ENCODE assay signal across 12 mouse cellular contexts in genomic region chr19:45745344-45746152, GRCm38 (mm10). TPM values are rescaled to one million over a fixed set of nuclear protein-coding genes. Genes with fewer than 3 reads are reported as not detected.
A peak's percentile ranks its signal among the peaks of the same experiment; 100 is the strongest.
DNase-seq lines count a peak whose midpoint lies in the region; ATAC-seq and TF ChIP-seq lines count a peak whose summit lies in the region.
"Had no signal": no experiment of that assay in that cellular context is flagged by ENCODE, and none has a peak within 500 bp of the region (broad histone marks: within the 10 kb centered on the region; RNA-seq: fewer than 3 reads in every experiment).

No protein-coding gene starts in this region.

- no peak for TF ChIP-seq CTCF in kidney, postnatal 0 days (IDR thresholded peaks at IDR 0.05; ENCODE audit: low read depth)

- H3K36me3 ChIP-seq in forebrain, embryonic 11.5 days (ENCODE audit: control insufficient read depth, insufficient read depth, low read length): no peaks in the 10 kb centered on the region
- H3K36me3 ChIP-seq in forebrain, embryonic 15.5 days: no peaks in the 10 kb centered on the region; the same call in 1 of the 2 replicates
- H3K36me3 ChIP-seq in kidney, postnatal 0 days (ENCODE audit: insufficient read depth, low read length): no peaks in the 10 kb centered on the region
- H3K36me3 ChIP-seq in embryonic facial prominence, embryonic 10.5 days (replicated peaks): peaks cover 1% of the 10 kb centered on the region; the same call in 1 of the 2 replicates
- H3K36me3 ChIP-seq in limb, embryonic 12.5 days: peaks cover 4% of the 10 kb centered on the region; the same call in 1 of the 2 replicates
- H3K36me3 ChIP-seq: midbrain, embryonic 12.5 days had no signal

- H3K27me3 ChIP-seq in forebrain, embryonic 11.5 days (ENCODE audit: control insufficient read depth, insufficient read depth, low read length): peaks cover 64% of the 10 kb centered on the region
- H3K27me3 ChIP-seq in forebrain, embryonic 15.5 days: peaks cover 59% of the 10 kb centered on the region
- peaks cover 30% of the 10 kb centered on the region; the same call in 1 of the 2 replicates for H3K27me3 ChIP-seq in kidney, postnatal 0 days (ENCODE audit: insufficient read depth, low read length)
- H3K27me3 ChIP-seq in embryonic facial prominence, embryonic 10.5 days (replicated peaks; ENCODE audit: low read depth, poor library complexity, severe bottlenecking): peaks cover 74% of the 10 kb centered on the region
- H3K27me3 ChIP-seq in limb, embryonic 12.5 days: peaks cover 66% of the 10 kb centered on the region

- no peak overlapping the region for H3K4me3 ChIP-seq in forebrain, embryonic 11.5 days (ENCODE audit: low read depth, low read length)
- H3K4me3 ChIP-seq in forebrain, embryonic 15.5 days: no peak overlapping the region
- 0 out of 2 replicates have a peak overlapping the region, but pooled peaks have one; percentile 4 for H3K4me3 ChIP-seq in kidney, postnatal 0 days (replicated peaks; ENCODE audit: low read depth, low read length)
- peak overlapping the region; percentile 34 for H3K4me3 ChIP-seq in embryonic facial prominence, embryonic 10.5 days
- peak overlapping the region; percentile 11; the same call in 1 of the 2 replicates for H3K4me3 ChIP-seq in limb, embryonic 12.5 days (replicated peaks)
- H3K4me3 ChIP-seq: midbrain, embryonic 12.5 days had no signal

- H3K27ac ChIP-seq in forebrain, embryonic 11.5 days (ENCODE audit: low read depth, low read length): no peak overlapping the region
- H3K27ac ChIP-seq in forebrain, embryonic 15.5 days (replicated peaks): no peak overlapping the region
- H3K27ac ChIP-seq in kidney, postnatal 0 days: no peak overlapping the region
- H3K27ac ChIP-seq in embryonic facial prominence, embryonic 10.5 days (replicated peaks): no peak overlapping the region
- no peak overlapping the region for H3K27ac ChIP-seq in limb, embryonic 12.5 days
- H3K27ac ChIP-seq: midbrain, embryonic 12.5 days had no signal

- no peak overlapping the region for H3K9ac ChIP-seq in forebrain, embryonic 11.5 days (ENCODE audit: low read length)
- no peak overlapping the region for H3K9ac ChIP-seq in forebrain, embryonic 15.5 days (replicated peaks)
- H3K9ac ChIP-seq in kidney, postnatal 0 days (ENCODE audit: low read depth, low read length): no peak overlapping the region
- no peak overlapping the region for H3K9ac ChIP-seq in limb, embryonic 12.5 days (replicated peaks)
- H3K9ac ChIP-seq: midbrain, embryonic 12.5 days had no signal

- DNase-seq in forebrain, embryonic 11.5 days (ENCODE audit: low spot score): peak; percentile 63
- DNase-seq in kidney, postnatal 0 days (ENCODE audit: low spot score): no peak
- no peak for DNase-seq in kidney, adult 8-10 months
- peak; percentile 52 for DNase-seq in embryonic facial prominence, embryonic 10.5 days (ENCODE audit: low spot score)
- DNase-seq in retina, postnatal 1 day: no peak
- DNase-seq in left cerebral cortex, postnatal 14 days (ENCODE audit: low spot score in 2 of 2): no peak

- peaks cover 33% of the 10 kb centered on the region for H3K4me1 ChIP-seq in forebrain, embryonic 11.5 days (replicated peaks; ENCODE audit: control insufficient read depth, insufficient read depth, low read length)
- peaks cover 56% of the 10 kb centered on the region for H3K4me1 ChIP-seq in forebrain, embryonic 15.5 days
- peaks cover 25% of the 10 kb centered on the region for H3K4me1 ChIP-seq in kidney, postnatal 0 days (replicated peaks; ENCODE audit: insufficient read depth, low read length)
- H3K4me1 ChIP-seq in embryonic facial prominence, embryonic 10.5 days: peaks cover 72% of the 10 kb centered on the region
- peaks cover 61% of the 10 kb centered on the region for H3K4me1 ChIP-seq in limb, embryonic 12.5 days (replicated peaks)

- H3K9me3 ChIP-seq in forebrain, embryonic 11.5 days (ENCODE audit: control insufficient read depth, low read length): no peaks in the 10 kb centered on the region
- no peaks in the 10 kb centered on the region for H3K9me3 ChIP-seq in forebrain, embryonic 15.5 days
- H3K9me3 ChIP-seq in kidney, postnatal 0 days (replicated peaks; ENCODE audit: low read length): no peaks in the 10 kb centered on the region
- H3K9me3 ChIP-seq in embryonic facial prominence, embryonic 10.5 days: no peaks in the 10 kb centered on the region
- no peaks in the 10 kb centered on the region for H3K9me3 ChIP-seq in limb, embryonic 12.5 days
- H3K9me3 ChIP-seq: midbrain, embryonic 12.5 days had no signal

- 2% methylated on average over 32 of the region's 32 CpGs for WGBS in forebrain, embryonic 11.5 days
- 2% methylated on average over 32 of the region's 32 CpGs for WGBS in forebrain, embryonic 15.5 days
- WGBS in kidney, postnatal 0 days: 7% methylated on average over 32 of the region's 32 CpGs
- WGBS in embryonic facial prominence, embryonic 10.5 days: 1% methylated on average over 32 of the region's 32 CpGs
- WGBS in limb, embryonic 12.5 days: 2% methylated on average over 32 of the region's 32 CpGs

- intact Hi-C loops in left cerebral cortex, postnatal 14 days (cut with DNase I): loop anchor here (2.0 to 5.0 kb wide), 3 partner anchors 88 to 525 kb away; no protein-coding TSS in a partner anchor

- ATAC-seq in forebrain, embryonic 11.5 days (replicated peaks; ENCODE audit: low FRiP score): no peak
- ATAC-seq in forebrain, embryonic 15.5 days (replicated peaks): no peak
- ATAC-seq in kidney, postnatal 0 days (replicated peaks; ENCODE audit: low FRiP score, low read depth): no peak
- no peak for ATAC-seq in limb, embryonic 12.5 days (ENCODE audit: insufficient number of reproducible peaks, insufficient read depth, low FRiP score, low TSS enrichment, low read depth)

- H3K4me2 ChIP-seq in forebrain, embryonic 11.5 days (ENCODE audit: low read depth, low read length, severe bottlenecking): peak overlapping the region; percentile 12; the same call in 1 of the 2 replicates
- H3K4me2 ChIP-seq in forebrain, embryonic 15.5 days (replicated peaks): no peak overlapping the region
- no peak overlapping the region for H3K4me2 ChIP-seq in kidney, postnatal 0 days (ENCODE audit: low read length)
- H3K4me2 ChIP-seq in limb, embryonic 12.5 days: peak overlapping the region; percentile 25; the same call in 1 of the 2 replicates
- H3K4me2 ChIP-seq: midbrain, embryonic 12.5 days had no signal

RNA-seq across cellular contexts. Expression of gene Fgf8, which starts 2.8 kb away (rescaled TPM):
- 18.3 and 22.2 TPM in 2 replicates for polyA plus RNA-seq in forebrain, embryonic 11.5 days (2014; fragmentation: Nextera tagmentation; extraction: Ambion mirVana)
- polyA plus RNA-seq in forebrain, embryonic 15.5 days (2015; fragmentation: Nextera tagmentation; extraction: Ambion mirVana): 0.23 and 0.90 TPM in 2 replicates
- 20.8 and 24.2 TPM in 2 replicates for polyA plus RNA-seq in kidney, postnatal 0 days (2015; fragmentation: Nextera tagmentation; extraction: Ambion mirVana)
- 36.9 and 43.2 TPM in 2 replicates for polyA plus RNA-seq in embryonic facial prominence, embryonic 10.5 days (2016; fragmentation: Nextera tagmentation; extraction: Ambion mirVana)
- polyA plus RNA-seq in limb, embryonic 12.5 days (2016; fragmentation: Nextera tagmentation; extraction: Ambion mirVana): 16.1 and 18.3 TPM in 2 replicates
- total RNA-seq in left cerebral cortex, postnatal 14 days (2021): not detected
- total RNA-seq: adrenal gland, postnatal 10 days; layer of hippocampus, adult 18-20 months; liver, adult 2 months had no signal
- polyA plus RNA-seq: liver, adult 2 months had no signal

RNA-seq across cellular contexts. Expression of gene Npm3, which starts 3.8 kb away (rescaled TPM):
- 13.1 and 18.2 TPM in 2 replicates for polyA plus RNA-seq in forebrain, embryonic 11.5 days (2014; fragmentation: Nextera tagmentation; extraction: Ambion mirVana)
- 9.5 and 9.7 TPM in 2 replicates for polyA plus RNA-seq in forebrain, embryonic 15.5 days (2015; fragmentation: Nextera tagmentation; extraction: Ambion mirVana)
- 16.7 and 18.0 TPM in 2 replicates for polyA plus RNA-seq in kidney, postnatal 0 days (2015; fragmentation: Nextera tagmentation; extraction: Ambion mirVana)
- 12.0 and 12.4 TPM in 2 replicates for polyA plus RNA-seq in embryonic facial prominence, embryonic 10.5 days (2016; fragmentation: Nextera tagmentation; extraction: Ambion mirVana)
- 12.2 and 12.8 TPM in 2 replicates for polyA plus RNA-seq in limb, embryonic 12.5 days (2016; fragmentation: Nextera tagmentation; extraction: Ambion mirVana)
- 1 to 10 TPM; 6.8 to 7.6 TPM for total RNA-seq in left cerebral cortex, postnatal 14 days (2021)

RNA-seq across cellular contexts. Expression of gene Mgea5, which starts 38.1 kb away (rescaled TPM):
- 83.4 and 88.9 TPM in 2 replicates for polyA plus RNA-seq in forebrain, embryonic 11.5 days (2014; fragmentation: Nextera tagmentation; extraction: Ambion mirVana)
- 93.6 and 94.5 TPM in 2 replicates for polyA plus RNA-seq in forebrain, embryonic 15.5 days (2015; fragmentation: Nextera tagmentation; extraction: Ambion mirVana)
- 32.8 and 33.0 TPM in 2 replicates for polyA plus RNA-seq in kidney, postnatal 0 days (2015; fragmentation: Nextera tagmentation; extraction: Ambion mirVana)
- polyA plus RNA-seq in embryonic facial prominence, embryonic 10.5 days (2016; fragmentation: Nextera tagmentation; extraction: Ambion mirVana): 61.3 and 62.3 TPM in 2 replicates
- polyA plus RNA-seq in limb, embryonic 12.5 days (2016; fragmentation: Nextera tagmentation; extraction: Ambion mirVana): 84.2 and 87.9 TPM in 2 replicates
- 100 to 1,000 TPM; 132 to 136 TPM for total RNA-seq in left cerebral cortex, postnatal 14 days (2021)

Comparison
In these comparisons a context has a peak if more than half of its experiments do, and no peak if none do; other contexts are left out.
1. H3K4me2 ChIP-seq: peak in forebrain, embryonic 11.5 days (single experiment) and limb, embryonic 12.5 days (single experiment); none in forebrain, embryonic 15.5 days (single experiment) and kidney, postnatal 0 days (single experiment).
2. DNase-seq: peak in forebrain, embryonic 11.5 days (single experiment) and embryonic facial prominence, embryonic 10.5 days (single experiment); none in kidney, postnatal 0 days (single experiment), kidney, adult 8-10 months (0 of 2), retina, postnatal 1 day (single experiment) and left cerebral cortex, postnatal 14 days (0 of 2).
3. H3K4me3 ChIP-seq: peak in kidney, postnatal 0 days (single experiment), embryonic facial prominence, embryonic 10.5 days (single experiment) and limb, embryonic 12.5 days (single experiment); none in forebrain, embryonic 11.5 days (single experiment) and forebrain, embryonic 15.5 days (single experiment).